14 mouse cellular contexts compared by ENCODE assay signal in genomic region chr12:44265651-44266050, GRCm38 (mm10). TPM values are rescaled to one million over a fixed set of nuclear protein-coding genes. Genes with fewer than 3 reads are reported as not detected.
DNase-seq lines count a peak whose midpoint lies in the region; TF ChIP-seq lines count a peak whose summit lies in the region.
"Had no signal": no experiment of that assay in that cellular context is flagged by ENCODE, and none has a peak within 500 bp of the region (broad histone marks: within the 10 kb centered on the region; RNA-seq: fewer than 3 reads in every experiment).

No protein-coding gene starts in this region.

- intact Hi-C loops in left cerebral cortex, postnatal 10 days (cut with DNase I) = no loop called here

- no peak for TF ChIP-seq CTCF in brain, embryonic 14.5 days (IDR thresholded peaks at IDR 0.05; ENCODE audit: borderline replicate concordance, extremely low read depth, insufficient read depth, insufficient read length)

- peak; percentile 34 for DNase-seq in heart, adult 11 months
- DNase-seq in heart, adult 8-10 months (ENCODE audit: low spot score) = no peak
- peak; percentile 16 for DNase-seq in lung, postnatal 36 days
- no peak for DNase-seq in lung, postnatal 4 days
- DNase-seq in brain, embryonic 14.5 days (ENCODE audit: low read depth) = peak; percentile 47
- no peak for DNase-seq in cerebellum, postnatal 10 days
- no peak for DNase-seq in left cerebral cortex, postnatal 10 days (ENCODE audit: extremely low spot score in 1 of 2, low spot score in 2 of 2)
- DNase-seq: adrenal gland, postnatal 10 days; cerebellum, adult 2 months; cerebellum, postnatal 14 days; embryo, embryonic 11 days; gastrocnemius, postnatal 10 days; heart, postnatal 10 days; heart, postnatal 4 days had no signal

- no peak for TF ChIP-seq POLR2A in brain, embryonic 14.5 days (IDR thresholded peaks at IDR 0.05; ENCODE audit: borderline replicate concordance, extremely low read depth, insufficient read depth, insufficient read length, poor library complexity, severe bottlenecking)

RNA-seq across cellular contexts. Expression of gene Pnpla8, which starts 44.5 kb away (rescaled TPM):
- total RNA-seq in heart, adult 8-10 months (2022) = 100 to 1,000 TPM; 145 to 156 (median 152) TPM
- polyA plus RNA-seq in brain, embryonic 14.5 days (2012; rRNA removed) = 54.4 and 60.5 TPM in 2 replicates
- total RNA-seq in left cerebral cortex, postnatal 10 days (2021) = 100 to 1,000 TPM; 118 to 122 TPM

RNA-seq across cellular contexts. Expression of gene Dnajb9, which starts 55.5 kb away (rescaled TPM):
- 10 to 100 TPM; 43.9 to 48.3 (median 46.4) TPM for total RNA-seq in heart, adult 8-10 months (2022)
- 10.8 and 14.3 TPM in 2 replicates for polyA plus RNA-seq in brain, embryonic 14.5 days (2012; rRNA removed)
- total RNA-seq in left cerebral cortex, postnatal 10 days (2021) = 10 to 100 TPM; 29.0 to 30.7 TPM

Comparison
In these comparisons a context has a peak if more than half of its experiments do, and no peak if none do; other contexts are left out.
1. DNase-seq: peak in heart, adult 11 months (single experiment), lung, postnatal 36 days (single experiment) and brain, embryonic 14.5 days (single experiment); none in heart, adult 8-10 months (single experiment), lung, postnatal 4 days (0 of 2), cerebellum, postnatal 10 days (0 of 2) and left cerebral cortex, postnatal 10 days (0 of 2).